Mouse (Mus musculus) hindbrain, postnatal 0 days (tissue): ENCODE measurements at regions not wholly inside any gene's neighbourhood (a gene's known extent, or its start where the extent isn't known, plus 50 kb on each side); places are given as distances from the start of the nearest gene placed in this dataset.

Experiments used
- ATAC-seq: fragments of 200-750 bp; cut with Nextera tagmentation; 2 replicates; pipeline ENCODE4 v1.8.0; 2017; ENCODE audit warnings: mild to moderate bottlenecking, moderate TSS enrichment, moderate library complexity
- DNase-seq: peaks from one replicate; pipeline ENCODE4 v3.0.0-alpha.2; 2015; ENCODE audit warnings: low spot score
- H3K27ac ChIP-seq: fragments of 300-500 bp; sonication (generic); 2 replicates; pipeline ENCODE4 v1.5.1; 2014; ENCODE audit warnings: mild to moderate bottlenecking
- H3K27me3 ChIP-seq: fragments of 300-500 bp; sonication (generic); 2 replicates; pipeline ENCODE4 v1.6.1; 2014; ENCODE audit warnings: low read length, mixed read lengths; ENCODE audit not compliant: insufficient read depth
- H3K36me3 ChIP-seq: fragments of 300-500 bp; sonication (generic); 2 replicates; pipeline ENCODE4 v1.6.1; 2014; ENCODE audit warnings: low read length, mixed read lengths; ENCODE audit not compliant: insufficient read depth
- H3K4me1 ChIP-seq: fragments of 300-500 bp; sonication (generic); 2 replicates; pipeline ENCODE4 v1.6.1; 2014; ENCODE audit warnings: antibody characterized with exemption, low read length, mixed read lengths; ENCODE audit not compliant: insufficient read depth
- H3K4me2 ChIP-seq: fragments of 300-500 bp; sonication (generic); 2 replicates; pipeline ENCODE4 v1.6.1; 2014; ENCODE audit warnings: low read depth, mild to moderate bottlenecking, low read length, moderate library complexity, mixed read lengths
- H3K4me3 ChIP-seq: fragments of 300-500 bp; sonication (generic); 2 replicates; pipeline ENCODE4 v1.5.1; 2014; ENCODE audit warnings: low read length
- H3K9ac ChIP-seq: fragments of 300-500 bp; sonication (generic); replicated peaks from 2 replicates; pipeline ENCODE4 v1.6.1; 2014; ENCODE audit warnings: mild to moderate bottlenecking, low read length, moderate library complexity, mixed read lengths
- H3K9me3 ChIP-seq: fragments of 300-500 bp; sonication (generic); 2 replicates; pipeline ENCODE4 v1.6.1; 2016; ENCODE audit warnings: low read length, mixed read lengths
- CTCF ChIP-seq: IDR thresholded peaks from 2 replicates; pipeline ENCODE4 v1.5.1; 2016; ENCODE audit warnings: antibody characterized with exemption, control low read depth, low read depth
- WGBS: fragments of 180-500 bp; shearing (Covaris S2); extraction: QIAGEN DNeasy Blood & Tissue Kit; methylation state at CpG from one replicate; pipeline ENCODE4 v1.1.7; 2014; 5-methylcytosine and 5-hydroxymethylcytosine counted together

GRCm38 (mm10) chr13:84565644-84566532, 343.8 kb downstream of the Tmem161b start:
- Histone ChIP-seq H3K27ac (peak overlapping the region; percentile 80), H3K4me2 (peak overlapping the region; percentile 46), H3K36me3 (no peaks in the 10 kb centered on the region), H3K9ac (no peak overlapping the region; the same call in 1 of the 2 replicates), H3K4me1 (0 out of 2 replicates have a peak, but pooled peaks cover 5% of the 10 kb centered on the region), H3K9me3 (no peaks in the 10 kb centered on the region), H3K4me3 (no peak overlapping the region), H3K27me3 (no peaks in the 10 kb centered on the region)
- ATAC-seq (peak; percentile 93), DNase-seq (peak; percentile 53)
- no peak for TF ChIP-seq CTCF
- 24% methylated on average over 11 of the region's 11 CpGs for WGBS

GRCm38 (mm10) chr13:84566533-84566832, 344.4 kb downstream of the Tmem161b start:
- Histone ChIP-seq H3K4me3 (no peak overlapping the region), H3K9me3 (no peaks in the 10 kb centered on the region), H3K27ac (peak overlapping the region; percentile 80), H3K9ac (no peak overlapping the region), H3K27me3 (no peaks in the 10 kb centered on the region), H3K36me3 (no peaks in the 10 kb centered on the region), H3K4me2 (peak overlapping the region; percentile 46), H3K4me1 (peaks cover 8% of the 10 kb centered on the region)
- ATAC-seq: peak; percentile 8; the same call in 1 of the 2 replicates
- no peak for TF ChIP-seq CTCF
- WGBS: 27% methylated on average over 6 of the region's 6 CpGs
- DNase-seq: no peak

GRCm38 (mm10) chr13:84569371-84569770, 347.3 kb downstream of the Tmem161b start:
- H3K27ac ChIP-seq: 0 out of 2 replicates have a peak overlapping the region, but pooled peaks have one; percentile 7
- no peaks in the 10 kb centered on the region for H3K9me3 ChIP-seq
- no peak for TF ChIP-seq CTCF
- ATAC-seq: no peak
- no peaks in the 10 kb centered on the region for H3K36me3 ChIP-seq
- H3K27me3 ChIP-seq: no peaks in the 10 kb centered on the region
- peak; percentile 28 for DNase-seq
- no peak overlapping the region for H3K9ac ChIP-seq
- no peak overlapping the region for H3K4me3 ChIP-seq
- H3K4me1 ChIP-seq: peaks cover 11% of the 10 kb centered on the region
- H3K4me2 ChIP-seq: no peak overlapping the region

GRCm38 (mm10) chr13:84570206-84570605, 348.1 kb downstream of the Tmem161b start:
- 40% methylated on average over 2 of the region's 2 CpGs for WGBS
- Histone ChIP-seq H3K9me3 (no peaks in the 10 kb centered on the region), H3K27ac (peak overlapping the region; percentile 41; the same call in 1 of the 2 replicates), H3K4me1 (peaks cover 11% of the 10 kb centered on the region), H3K4me3 (no peak overlapping the region), H3K9ac (no peak overlapping the region), H3K36me3 (no peaks in the 10 kb centered on the region), H3K27me3 (no peaks in the 10 kb centered on the region), H3K4me2 (no peak overlapping the region)
- ATAC-seq (no peak), DNase-seq (no peak)
- TF ChIP-seq CTCF: no peak

- H3K4me3 ChIP-seq: no peak overlapping the region
- DNase-seq (peak; percentile 93), ATAC-seq (peak; percentile 98)
- no peaks in the 10 kb centered on the region for H3K36me3 ChIP-seq
- WGBS: 7% methylated on average over 10 of the region's 10 CpGs
- H3K9me3 ChIP-seq: no peaks in the 10 kb centered on the region
- no peak overlapping the region for H3K9ac ChIP-seq
- H3K27ac ChIP-seq: peak overlapping the region; percentile 17
- no peak for TF ChIP-seq CTCF
- no peaks in the 10 kb centered on the region for H3K27me3 ChIP-seq
- peaks cover 6% of the 10 kb centered on the region for H3K4me1 ChIP-seq
- peak overlapping the region; percentile 13; the same call in 1 of the 2 replicates for H3K4me2 ChIP-seq
Measured at GRCm38 (mm10) chr13:84570984-84571844, 349.1 kb downstream of the Tmem161b start.

GRCm38 (mm10) chr13:84571845-84572193, 349.7 kb downstream of the Tmem161b start:
- H3K9me3 ChIP-seq: no peaks in the 10 kb centered on the region
- H3K4me3 ChIP-seq: no peak overlapping the region
- no peaks in the 10 kb centered on the region for H3K36me3 ChIP-seq
- peak overlapping the region; percentile 13; the same call in 1 of the 2 replicates for H3K4me2 ChIP-seq
- TF ChIP-seq CTCF: no peak
- 28% methylated on average over 3 of the region's 3 CpGs for WGBS
- peaks cover 6% of the 10 kb centered on the region for H3K4me1 ChIP-seq
- H3K27ac ChIP-seq: peak overlapping the region; percentile 17
- peak; percentile 2 for DNase-seq
- ATAC-seq: no peak
- H3K27me3 ChIP-seq: no peaks in the 10 kb centered on the region
- no peak overlapping the region for H3K9ac ChIP-seq
